Mouse (Mus musculus) bone marrow macrophage, adult 2 months (primary cell): ENCODE results near the gene Aadacl2. TPM values are rescaled to one million over a fixed set of nuclear protein-coding genes. Genes with fewer than 3 reads are reported as not detected.

Source experiments
- H3K27ac ChIP-seq: 2 replicates; pipeline ENCODE4 v1.5.1; 2012; ENCODE audit warnings: low read depth, low read length; ENCODE audit not compliant: insufficient read depth
- H3K4me1 ChIP-seq: 2 replicates; pipeline ENCODE4 v1.6.1; 2012; ENCODE audit warnings: low read length; ENCODE audit not compliant: control insufficient read depth, insufficient read depth
- H3K4me3 ChIP-seq: 2 replicates; pipeline ENCODE4 v1.5.1; 2012; ENCODE audit warnings: mild to moderate bottlenecking, low read length, moderate library complexity; ENCODE audit not compliant: insufficient read depth
- CTCF ChIP-seq: IDR thresholded peaks from 2 replicates; pipeline ENCODE4 v1.5.1; 2012; ENCODE audit warnings: low read depth, mild to moderate bottlenecking, low read length, moderate library complexity
- POLR2A ChIP-seq: IDR thresholded peaks from 2 replicates; pipeline ENCODE4 v1.6.1; 2012; ENCODE audit warnings: mild to moderate bottlenecking, low read depth, low read length, borderline replicate concordance
- polyA plus RNA-seq: library from polyadenylated mRNA; stranded (reverse); fragments of >200 nt; gene quantifications from 2 replicates; pipeline ENCODE4 v1.2.4, GENCODE M21; 2012; ENCODE audit not compliant: missing spikeins, insufficient read depth, insufficient read length

Aadacl2 gene
- polyA plus RNA-seq = not detected in 2 replicates

DNA sequence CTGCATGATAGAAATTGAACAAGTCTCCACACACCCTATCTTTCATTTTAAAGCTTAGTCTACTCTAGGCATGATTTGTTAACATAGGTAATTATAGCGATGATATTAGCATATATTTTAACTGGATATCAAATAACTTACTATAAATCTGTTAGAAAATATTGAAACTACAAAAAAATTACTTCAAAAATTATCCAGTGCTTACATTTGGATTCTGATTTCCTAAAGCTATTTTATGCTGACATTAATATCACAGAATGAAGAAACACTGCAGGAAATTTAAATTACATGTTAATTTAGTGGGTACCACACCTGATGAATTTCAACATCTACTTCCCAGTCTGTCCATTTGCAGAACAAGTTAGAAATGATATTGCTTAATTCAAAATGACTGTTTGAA is at the start of gene Aadacl2:
Gene Aadacl2, plus strand, starts transcription at position 301 of the 400 bp plus-strand sequence.
- TF ChIP-seq POLR2A = no peak
- no peak for TF ChIP-seq CTCF
- Histone ChIP-seq H3K4me1 (no peaks in the 10 kb centered on the region), H3K27ac (no peak within 1 kb of the TSS), H3K4me3 (no peak within 1 kb of the TSS)

DNA sequence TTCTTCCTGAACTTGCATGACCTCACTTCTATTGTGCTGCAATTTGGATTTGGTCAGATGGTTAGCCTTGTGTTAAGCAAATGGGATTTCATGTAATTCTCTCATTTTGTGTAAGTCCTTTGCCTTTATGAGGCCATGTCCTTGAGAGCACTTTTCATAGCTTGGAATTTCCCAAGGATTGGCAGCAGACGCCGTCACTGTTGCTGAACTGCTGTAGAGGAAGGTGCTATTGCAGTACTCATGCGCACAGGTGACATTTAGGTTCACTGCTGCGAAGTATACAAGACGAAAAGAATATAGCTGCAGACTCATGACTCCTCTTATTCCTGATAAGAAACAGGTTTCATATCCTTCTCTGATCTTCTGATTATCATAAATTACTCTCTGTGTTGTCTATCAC is 35.7 kb upstream of the Aadacl2 start:
- Histone ChIP-seq H3K27ac (no peak overlapping the region), H3K4me1 (no peaks in the 10 kb centered on the region), H3K4me3 (no peak overlapping the region)
- no peak for TF ChIP-seq CTCF
- TF ChIP-seq POLR2A = no peak

GRCm38 (mm10) chr3:59974591-59974990 is 32.0 kb upstream of the Aadacl2 start:
- TF ChIP-seq POLR2A = no peak
- no peak for TF ChIP-seq CTCF

DNA sequence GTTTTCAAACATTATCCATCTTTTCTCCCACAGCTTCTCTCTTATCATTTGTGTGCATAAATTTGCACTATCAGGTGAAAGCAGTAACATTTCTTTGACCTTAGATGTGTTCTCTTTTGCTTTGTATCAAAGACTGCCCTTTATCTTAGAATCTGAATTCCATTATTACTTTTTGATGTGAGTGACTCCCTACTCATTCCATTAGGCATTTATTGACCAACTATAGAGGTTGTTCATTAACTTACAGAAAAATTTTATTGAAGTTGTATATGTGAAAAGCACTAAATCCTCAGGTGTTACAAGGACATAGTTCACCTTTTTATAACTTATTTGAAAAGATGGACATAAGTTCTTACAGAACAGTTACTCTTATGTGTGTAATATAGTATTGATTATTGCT is 2.9 kb upstream of the Aadacl2 start:
- Histone ChIP-seq H3K4me3 (no peak overlapping the region), H3K27ac (no peak overlapping the region), H3K4me1 (no peaks in the 10 kb centered on the region)
- TF ChIP-seq CTCF = no peak
- no peak for TF ChIP-seq POLR2A

More at GRCm38 (mm10) chr3:59974591-59974990, 32.0 kb upstream of the Aadacl2 start:
- Histone ChIP-seq H3K27ac (no peak overlapping the region), H3K4me3 (no peak overlapping the region), H3K4me1 (no peaks in the 10 kb centered on the region)

DNA sequence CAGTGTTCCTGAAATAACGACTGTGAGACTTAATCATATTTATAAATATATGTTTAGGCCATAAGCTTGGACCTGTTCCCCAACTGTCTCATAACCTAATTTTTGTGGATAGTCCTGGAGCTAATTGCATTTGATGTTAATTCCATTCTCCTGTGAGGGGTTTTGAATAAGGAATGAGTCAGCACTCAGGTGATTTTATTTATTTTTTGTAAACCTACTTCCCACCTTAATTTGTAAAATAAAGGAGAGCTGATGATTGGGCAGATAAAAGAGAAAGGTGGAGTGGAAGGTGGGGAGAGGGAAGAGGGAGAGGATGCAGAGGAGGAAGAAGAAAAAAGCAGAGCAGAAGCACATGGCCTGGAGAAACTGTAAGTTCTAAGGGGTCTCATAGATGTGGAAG is 18.9 kb downstream of the Aadacl2 start, which contains the start of gene Aadac:
Gene Aadac, plus strand, starts transcription at position 301 of the 400 bp plus-strand sequence.
- TF ChIP-seq CTCF = no peak
- TF ChIP-seq POLR2A = no peak
- no peaks in the 10 kb centered on the region for H3K4me1 ChIP-seq
- H3K27ac ChIP-seq = no peak within 1 kb of the TSS
- H3K4me3 ChIP-seq = no peak within 1 kb of the TSS

DNA sequence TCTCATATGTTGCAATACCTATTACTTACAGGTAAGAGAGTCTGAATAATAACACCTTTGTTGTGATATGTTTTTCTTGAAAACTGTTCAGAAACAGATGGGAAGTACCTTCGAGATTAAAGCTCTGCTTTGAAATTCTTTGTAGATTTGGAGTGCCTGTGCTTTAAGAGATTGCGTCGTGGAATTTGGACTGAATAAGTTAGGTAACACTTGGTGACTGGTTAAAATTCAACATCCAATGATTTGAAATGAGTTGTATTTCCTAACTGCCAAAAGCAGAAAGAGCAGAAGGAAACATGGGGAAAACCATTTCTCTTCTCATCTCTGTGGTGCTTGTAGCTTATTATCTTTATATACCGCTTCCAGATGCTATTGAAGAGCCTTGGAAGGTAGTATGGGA is 25.0 kb downstream of the Aadacl2 start:
- H3K27ac ChIP-seq = no peak overlapping the region
- TF ChIP-seq POLR2A (no peak), CTCF (no peak)
- H3K4me1 ChIP-seq = no peaks in the 10 kb centered on the region
- H3K4me3 ChIP-seq = no peak overlapping the region

DNA sequence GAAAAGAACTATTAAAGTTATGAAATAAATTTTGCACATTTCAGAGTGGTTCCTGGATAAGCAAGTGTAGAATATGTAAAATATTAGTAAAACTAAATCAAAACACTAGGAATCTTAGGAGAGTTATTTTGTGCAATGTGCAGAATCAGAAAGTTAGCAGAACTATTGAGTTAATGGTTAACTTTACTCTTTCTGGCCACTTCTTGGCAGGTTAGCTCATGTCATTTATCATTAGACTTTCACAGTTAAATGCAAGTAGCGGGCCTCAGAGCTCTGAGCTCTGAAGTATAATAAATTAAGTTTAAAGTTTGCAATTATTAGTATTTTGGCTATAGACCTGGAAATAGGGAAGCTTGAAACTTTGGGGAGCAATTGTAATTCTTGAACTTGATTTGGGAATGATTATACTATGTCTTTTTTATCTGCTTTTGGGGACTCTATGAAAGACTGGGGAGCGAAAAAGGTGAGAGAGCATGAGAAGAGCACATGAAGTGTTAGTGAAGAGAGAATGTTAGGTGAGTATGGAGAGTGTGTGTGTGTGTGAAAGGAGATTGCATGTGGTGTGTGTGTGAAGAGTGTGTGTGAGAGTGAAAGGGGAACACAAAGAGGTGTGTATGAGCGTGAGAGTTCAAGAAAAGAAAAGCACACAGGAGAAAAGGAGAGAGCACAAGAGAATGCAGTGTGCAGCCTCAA is 39.8 kb downstream of the Aadacl2 start:
- Histone ChIP-seq H3K27ac (no peak overlapping the region), H3K4me3 (no peak overlapping the region), H3K4me1 (no peaks in the 10 kb centered on the region)
- no peak for TF ChIP-seq POLR2A
- no peak for TF ChIP-seq CTCF

GRCm38 (mm10) chr3:60053231-60053927 is 46.8 kb downstream of the Aadacl2 start:
- TF ChIP-seq POLR2A (no peak), CTCF (no peak)
- Histone ChIP-seq H3K4me3 (no peak overlapping the region), H3K27ac (no peak overlapping the region), H3K4me1 (no peaks in the 10 kb centered on the region)

GRCm38 (mm10) chr3:60053931-60054330 is 47.4 kb downstream of the Aadacl2 start:
- Histone ChIP-seq H3K4me1 (no peaks in the 10 kb centered on the region), H3K27ac (no peak overlapping the region), H3K4me3 (no peak overlapping the region)
- TF ChIP-seq POLR2A = no peak

DNA sequence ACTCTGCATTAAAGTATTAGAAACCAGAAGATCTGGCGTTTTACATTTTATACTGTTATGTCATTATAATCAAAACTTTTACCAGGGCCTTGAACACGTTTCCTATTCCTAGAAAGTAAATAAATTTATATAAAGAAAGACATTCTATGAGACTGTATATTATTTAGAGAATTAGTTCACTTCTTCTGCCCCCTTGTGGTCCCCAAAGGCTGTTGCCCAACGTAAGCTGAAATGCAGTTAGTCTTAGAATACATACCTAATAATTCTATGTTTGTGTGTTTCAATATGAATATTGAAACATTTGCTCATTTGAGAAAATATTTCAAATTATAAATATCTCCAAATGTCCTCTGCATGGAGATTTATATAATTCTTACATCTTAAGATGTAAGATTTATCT is 49.9 kb downstream of the Aadacl2 start:
- Histone ChIP-seq H3K4me3 (no peak overlapping the region), H3K27ac (no peak overlapping the region), H3K4me1 (peaks cover 8% of the 10 kb centered on the region)
- TF ChIP-seq CTCF (no peak), POLR2A (no peak)
